Mouse (Mus musculus) monocyte, adult 2 months (primary cell): ENCODE measurements around the gene Sez6.

ENCODE experiments used
- DNase-seq, 2 experiments: peaks; one replicate each; pipeline ENCODE4 v3.0.0; 2022; ENCODE audit warnings: low spot score in 2 of 2, low read depth in 1 of 2

Sez6 gene

DNA sequence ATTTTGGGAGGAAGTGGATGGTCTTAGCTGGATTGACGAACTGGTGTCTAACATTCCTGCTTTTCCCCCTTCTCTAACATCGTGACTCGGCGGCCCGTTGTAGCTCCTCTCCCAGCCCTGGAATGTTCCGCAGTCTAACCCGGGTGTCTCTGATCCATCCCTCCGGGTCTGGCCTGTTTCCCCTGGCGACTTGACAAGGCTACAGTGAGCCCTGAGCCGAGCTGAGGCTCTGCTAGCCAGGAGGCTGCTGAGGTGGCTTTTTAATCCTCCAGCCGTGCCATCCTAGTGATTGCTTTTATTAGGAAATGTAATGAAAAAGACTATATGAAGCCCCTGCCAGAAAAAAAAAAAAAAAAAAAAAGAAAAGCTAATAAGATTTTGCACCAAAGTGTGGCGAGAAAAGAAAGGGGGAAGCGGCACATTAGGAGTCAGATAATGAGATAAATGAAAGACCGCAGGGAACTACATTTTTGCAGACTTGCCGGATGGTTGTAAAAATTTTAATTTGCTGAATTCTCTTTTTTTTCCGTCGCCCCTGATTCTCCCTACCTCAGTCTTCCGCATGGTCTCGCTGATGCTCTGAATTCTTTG, 24.4 kb upstream of the Sez6 start:
- DNase-seq: no peak

GRCm38 (mm10) chr11:77906747-77907174, 23.8 kb upstream of the Sez6 start:
- no peak for DNase-seq

DNA sequence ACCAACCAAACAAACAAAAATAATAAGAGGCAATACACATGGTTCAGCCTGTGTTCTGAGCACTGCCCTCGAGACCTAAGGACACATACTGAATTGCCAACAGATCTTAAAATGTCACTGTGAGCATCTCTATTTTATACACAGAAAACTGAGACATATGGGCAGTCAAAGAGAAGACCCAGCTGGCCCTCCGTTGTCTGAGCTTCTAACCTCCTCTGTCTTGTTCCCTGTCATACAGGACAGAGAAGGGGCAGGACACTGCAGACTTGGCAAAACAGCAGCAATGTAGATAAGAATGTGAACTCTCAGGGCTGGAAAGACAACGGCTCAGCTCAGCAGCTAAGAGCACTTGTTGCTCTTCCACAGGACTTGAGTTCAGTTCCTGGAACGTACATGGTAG, 22.1 kb upstream of the Sez6 start:
- no peak for DNase-seq

DNA sequence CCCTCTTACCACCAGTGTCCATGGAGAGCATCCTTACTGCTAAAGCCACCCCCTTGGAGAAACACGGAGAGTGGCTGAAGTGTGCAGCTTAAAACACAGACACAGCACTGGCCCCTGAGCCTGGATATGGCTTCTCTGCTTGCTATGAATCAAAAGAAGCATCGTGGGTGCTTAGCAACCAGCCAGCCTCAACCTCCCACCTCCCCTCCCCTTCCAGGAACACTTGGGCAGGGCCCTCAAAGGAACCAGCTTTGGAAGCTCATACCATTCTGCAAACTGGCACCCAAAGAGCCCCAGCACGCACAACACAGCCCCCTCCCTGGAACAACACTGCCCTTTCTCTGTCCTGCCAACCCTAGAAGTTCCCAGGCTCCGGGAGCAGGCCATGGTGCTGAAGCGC, 21.2 kb upstream of the Sez6 start:
- no peak for DNase-seq

DNA sequence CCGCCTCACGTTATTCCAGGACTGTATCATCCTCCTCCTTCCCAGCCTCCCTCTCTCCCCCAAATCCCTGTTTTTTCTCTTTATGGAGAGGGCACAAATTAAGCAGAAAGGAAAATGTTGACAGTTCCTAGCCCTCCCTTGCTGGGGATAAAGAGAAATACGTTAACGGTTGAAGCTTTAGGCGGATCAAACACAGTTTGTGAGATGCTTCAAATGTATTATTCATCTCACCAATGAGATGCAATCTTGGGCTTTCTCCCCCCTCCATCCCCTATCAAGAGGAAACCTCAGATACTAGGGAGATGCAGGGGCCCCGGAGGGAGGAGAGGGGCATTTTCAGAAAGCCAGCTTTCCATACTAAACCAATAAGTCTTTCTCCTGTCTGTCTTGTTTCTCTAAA, 20.8 kb upstream of the Sez6 start:
- no peak for DNase-seq

GRCm38 (mm10) chr11:77913505-77913904, 17.1 kb upstream of the Sez6 start:
- no peak for DNase-seq

GRCm38 (mm10) chr11:77914598-77915260, 15.9 kb upstream of the Sez6 start:
- no peak for DNase-seq

- no peak for DNase-seq
These were observed 13.9 kb upstream of the Sez6 start for GRCm38 (mm10) chr11:77916741-77917140.

DNA sequence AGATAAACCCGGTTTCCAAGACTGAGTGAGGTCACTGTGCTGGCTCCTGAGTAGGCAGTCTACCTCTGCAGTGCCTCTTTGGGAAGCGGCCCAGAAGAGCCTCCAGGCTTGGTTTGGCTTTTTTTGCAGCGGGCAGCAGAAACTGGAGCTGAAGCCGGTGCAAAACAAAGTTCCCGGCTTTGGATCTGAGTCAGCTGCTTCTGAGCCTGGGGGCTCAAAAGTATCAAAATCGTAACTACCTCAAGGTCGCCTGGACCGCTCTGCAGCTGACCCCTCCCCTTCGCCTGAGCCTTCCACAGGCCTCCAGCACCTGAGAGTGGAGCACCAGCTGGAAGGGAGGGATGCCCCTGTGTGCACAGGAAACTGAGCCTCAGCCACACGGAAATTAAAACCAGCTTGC, 13.4 kb upstream of the Sez6 start:
- no peak for DNase-seq

DNA sequence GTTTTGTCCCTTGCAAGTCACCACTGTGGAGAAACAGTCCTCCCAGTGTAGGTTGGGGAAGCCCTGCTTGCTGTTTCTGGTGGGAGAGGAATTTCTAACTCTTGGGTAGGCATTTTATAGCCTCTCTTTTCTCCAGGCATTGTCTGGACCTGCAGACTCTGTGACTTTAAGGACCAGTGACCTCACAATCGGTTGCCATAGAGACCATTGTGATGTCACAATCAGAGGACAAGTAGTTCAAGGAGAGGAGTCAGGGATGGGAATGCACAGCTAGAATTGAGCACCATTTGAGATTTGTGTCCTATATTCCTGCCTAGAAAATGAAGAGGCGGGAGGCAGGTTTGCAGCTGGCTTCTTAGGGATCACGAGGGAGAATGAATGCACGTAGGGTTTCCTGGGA, 7.3 kb upstream of the Sez6 start:
- DNase-seq: no peak

- DNase-seq: no peak
These were observed 4.6 kb upstream of the Sez6 start for GRCm38 (mm10) chr11:77925836-77926657.

DNA sequence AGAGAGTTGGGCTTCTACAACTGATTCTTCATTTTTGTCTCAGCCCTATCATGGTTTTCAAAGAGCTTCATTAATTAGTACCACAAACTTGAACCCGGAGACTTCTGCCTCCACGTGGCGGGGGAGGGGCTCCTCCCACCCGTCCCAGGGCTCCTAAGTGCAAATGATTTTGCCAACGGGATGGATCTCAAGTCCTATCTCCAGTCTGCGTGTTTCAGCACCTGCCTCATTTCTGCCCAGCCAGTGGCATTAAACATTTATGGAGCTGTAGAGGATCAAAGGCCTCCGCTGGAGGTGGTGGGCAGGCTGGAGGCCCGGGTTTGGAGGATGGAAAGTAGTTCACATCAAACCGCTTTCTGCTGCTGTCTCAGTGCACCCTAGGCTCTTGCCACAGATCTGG, 3.9 kb upstream of the Sez6 start:
- DNase-seq: no peak

- no peak for DNase-seq
These were observed 2.8 kb upstream of the Sez6 start for GRCm38 (mm10) chr11:77927837-77928236.

GRCm38 (mm10) chr11:77931541-77932433, 1.2 kb downstream of the Sez6 start:
- DNase-seq: no peak

- DNase-seq: no peak
These were observed 2.0 kb downstream of the Sez6 start for GRCm38 (mm10) chr11:77932576-77932975.

DNA sequence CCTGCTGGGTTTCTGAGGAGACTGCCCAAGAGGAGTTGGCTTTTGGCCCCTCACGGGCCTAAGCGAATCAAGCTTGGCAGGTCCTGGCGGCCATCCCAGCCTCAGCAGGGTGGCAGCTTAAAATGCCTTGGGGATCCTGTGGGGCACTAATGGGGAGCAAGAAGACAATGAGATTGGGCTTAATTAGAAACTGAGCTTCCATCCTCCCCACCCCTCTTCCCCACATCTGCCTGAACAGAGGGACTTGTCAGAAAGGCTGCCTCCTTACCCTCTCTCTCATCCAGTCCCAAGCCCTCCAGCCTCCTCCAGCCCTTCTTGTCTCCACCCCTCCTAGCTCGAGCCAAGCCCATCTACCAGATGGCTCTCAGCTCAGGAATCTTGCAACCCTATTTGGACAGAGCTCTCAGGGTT, 3.5 kb downstream of the Sez6 start:
- no peak for DNase-seq

- no peak for DNase-seq
These were observed 4.1 kb downstream of the Sez6 start for GRCm38 (mm10) chr11:77934568-77935311.

DNA sequence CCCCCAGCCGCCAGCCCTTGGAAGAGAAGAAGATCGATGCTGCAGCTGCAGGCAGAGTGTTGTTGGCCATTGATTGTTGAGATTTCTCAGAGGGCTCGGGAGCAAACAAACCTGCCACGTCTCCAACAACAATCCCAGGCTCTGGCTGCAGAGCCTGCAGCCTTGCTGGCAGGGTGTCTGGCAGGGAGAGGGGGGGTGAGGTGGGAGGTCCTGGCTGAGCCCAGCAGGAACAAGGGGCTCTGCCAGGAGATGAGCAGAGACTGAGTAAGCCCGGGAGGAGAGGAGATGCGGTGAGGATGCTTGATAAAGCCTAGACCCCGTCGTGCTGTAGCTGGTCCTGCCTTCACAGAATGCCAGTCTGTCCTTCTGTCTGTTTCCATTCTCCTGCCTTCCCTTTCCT, 6.2 kb downstream of the Sez6 start:
- no peak for DNase-seq

DNA sequence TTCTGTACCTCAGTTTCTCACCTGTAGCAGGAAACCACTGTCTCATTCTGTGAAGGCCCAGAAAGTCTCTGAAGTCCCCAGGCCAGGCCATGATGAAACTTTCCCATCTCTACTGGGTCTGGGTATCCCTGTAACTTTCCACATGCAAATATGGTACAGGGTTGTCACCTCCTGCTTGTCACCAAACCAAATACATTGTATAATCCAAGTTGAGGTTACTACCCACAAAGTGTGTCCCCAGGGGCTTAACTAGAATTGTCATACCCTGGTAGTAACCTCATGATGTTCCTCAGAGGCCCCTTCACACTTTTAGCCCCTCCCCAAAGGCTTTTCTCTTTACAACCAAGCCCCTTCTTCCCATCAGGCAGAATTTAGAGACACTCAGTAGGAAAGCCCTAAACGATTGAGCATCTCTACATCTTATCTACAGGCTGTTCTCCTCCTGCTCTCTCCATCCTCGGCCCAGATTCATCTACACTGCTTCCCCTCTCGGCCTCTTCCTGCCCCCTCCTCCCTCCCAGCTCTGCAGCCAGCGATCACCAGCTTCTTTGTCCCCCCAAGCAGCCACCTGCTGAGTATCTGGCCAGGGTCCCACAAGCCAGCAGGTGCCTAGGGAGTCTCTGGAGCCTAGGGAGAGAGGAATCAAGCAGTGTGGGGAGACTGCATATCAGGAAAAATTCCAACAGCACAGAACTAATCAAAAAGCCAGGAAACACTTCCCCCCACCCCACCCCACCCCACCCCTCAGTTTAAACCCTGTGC, 7.2 kb downstream of the Sez6 start:
- DNase-seq: no peak

DNA sequence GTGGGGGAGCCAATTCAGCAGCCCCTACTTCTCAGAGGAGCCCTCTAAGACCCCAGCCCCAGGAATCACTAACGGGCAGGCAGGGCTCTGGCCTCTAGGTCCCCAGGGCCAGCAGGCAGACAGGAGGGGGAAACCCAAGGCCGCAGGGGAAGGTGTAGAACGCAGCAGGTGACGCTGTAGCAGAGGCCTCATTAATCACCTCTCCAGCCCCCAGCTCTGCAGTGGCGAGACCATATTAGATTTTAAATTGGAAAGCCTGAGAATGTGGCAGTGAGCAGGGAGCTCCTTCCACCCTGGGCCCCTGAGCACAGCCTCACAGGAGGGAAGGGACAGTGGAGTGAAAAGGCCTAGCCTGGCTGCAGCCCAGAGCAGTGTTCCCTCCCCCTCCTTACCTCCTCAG, 11.6 kb downstream of the Sez6 start:
- no peak for DNase-seq
